Mouse (Mus musculus) olfactory bulb, adult 2 months (tissue): ENCODE measurements around the gene Gad1. TPM values are rescaled to one million over a fixed set of nuclear protein-coding genes. Genes with fewer than 3 reads are reported as not detected.

Experiments
- H3K27ac ChIP-seq: fragments of 200-500 bp; 2 replicates; pipeline ENCODE4 v1.5.1; 2012; ENCODE audit warnings: low read depth, low read length; ENCODE audit not compliant: insufficient read depth
- H3K4me1 ChIP-seq: fragments of 200-500 bp; 2 replicates; pipeline ENCODE4 v1.6.1; 2012; ENCODE audit warnings: low read length; ENCODE audit not compliant: control insufficient read depth, insufficient read depth
- H3K4me3 ChIP-seq: fragments of 200-500 bp; 2 replicates; pipeline ENCODE4 v1.5.1; 2012; ENCODE audit warnings: mild to moderate bottlenecking, low read depth, low read length, moderate library complexity; ENCODE audit not compliant: insufficient read depth
- CTCF ChIP-seq: fragments of 200-500 bp; IDR thresholded peaks from 2 replicates; pipeline ENCODE4 v1.5.1; 2012; ENCODE audit warnings: low read depth, mild to moderate bottlenecking, low read length, moderate library complexity; ENCODE audit not compliant: insufficient read depth
- POLR2A ChIP-seq: fragments of 200-500 bp; IDR thresholded peaks from 2 replicates; pipeline ENCODE4 v1.6.1; 2012; ENCODE audit warnings: mild to moderate bottlenecking, low read depth, low read length, moderate library complexity; ENCODE audit not compliant: insufficient read depth
- WGBS: fragments of 180-500 bp; shearing (Covaris S2); methylation state at CpG from one replicate; pipeline ENCODE4 v1.1.7; 2018; 5-methylcytosine and 5-hydroxymethylcytosine counted together
- polyA plus RNA-seq: library from polyadenylated mRNA; stranded (reverse); fragments of >200 nt; gene quantifications from 2 replicates; pipeline ENCODE4 v1.2.4, GENCODE M21; 2012; ENCODE audit warnings: low replicate concordance; ENCODE audit not compliant: missing spikeins, insufficient read depth, insufficient read length

The Gad1 gene
- polyA plus RNA-seq, 1 experiment = 475 TPM

DNA sequence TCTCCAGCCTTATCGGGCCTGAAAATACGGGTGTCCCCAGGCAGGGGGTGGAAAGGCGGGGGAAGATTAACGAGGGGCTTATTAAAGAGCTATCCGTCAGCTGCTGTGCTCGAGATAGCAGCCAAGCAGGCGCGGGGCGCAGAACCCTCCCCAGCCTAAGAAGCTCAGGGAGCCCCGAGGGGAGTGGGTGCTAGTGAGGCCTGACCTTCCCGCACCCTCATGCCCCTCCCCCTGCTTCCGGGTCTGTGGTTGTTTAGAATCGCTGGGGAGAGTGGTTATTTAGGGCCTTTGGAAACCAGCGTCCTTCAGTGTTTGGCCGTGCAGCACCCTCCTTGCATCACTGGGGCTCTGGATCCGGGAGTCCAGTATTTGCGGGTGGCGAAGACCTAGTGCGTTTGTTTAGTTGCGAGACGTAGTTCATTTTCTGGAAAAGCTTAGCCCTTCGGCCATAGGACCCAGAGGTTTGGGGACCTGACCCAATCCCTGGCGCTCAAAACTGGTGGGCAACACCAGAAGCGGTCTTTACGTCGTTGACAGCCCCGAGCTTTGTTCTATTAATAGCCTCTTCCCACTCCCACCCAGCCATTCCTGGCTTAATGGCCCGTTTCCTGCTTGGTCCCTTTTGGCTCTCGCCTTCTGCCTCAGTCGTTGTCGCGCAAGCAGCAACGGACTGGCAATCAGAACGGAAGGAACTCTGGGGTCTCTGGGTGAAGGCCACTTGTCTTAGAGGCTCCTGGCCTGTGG lies 15.5 kb downstream of the Gad1 start:
- Histone ChIP-seq H3K4me1 (peaks cover 36% of the 10 kb centered on the region), H3K4me3 (peak overlapping the region; percentile 96), H3K27ac (peak overlapping the region; percentile 97)

GRCm38 (mm10) chr2:70571698-70572097 lies 18.8 kb downstream of the Gad1 start:
- H3K27ac ChIP-seq = peak overlapping the region; percentile 41; the same call in 1 of the 2 replicates
- H3K4me3 ChIP-seq = peak overlapping the region; percentile 22
- 16% methylated on average over 4 of the region's 4 CpGs for WGBS
- H3K4me1 ChIP-seq = peaks cover 47% of the 10 kb centered on the region
- TF ChIP-seq POLR2A = no peak
- TF ChIP-seq CTCF = no peak

More for the DNA sequence above, 15.5 kb downstream of the Gad1 start:
- WGBS = 1% methylated on average over 34 of the region's 34 CpGs
- TF ChIP-seq POLR2A (0 out of 2 replicates have a peak, but pooled peaks have one; percentile 12), CTCF (no peak)

- peaks cover 47% of the 10 kb centered on the region for H3K4me1 ChIP-seq
Observed at GRCm38 (mm10) chr2:70572251-70572650, 19.4 kb downstream of the Gad1 start.

GRCm38 (mm10) chr2:70573544-70574210 lies 20.8 kb downstream of the Gad1 start:
- 33% methylated on average over 8 of the region's 8 CpGs for WGBS
- H3K27ac ChIP-seq = no peak overlapping the region; the same call in 1 of the 2 replicates
- peaks cover 36% of the 10 kb centered on the region for H3K4me1 ChIP-seq
- TF ChIP-seq CTCF (no peak), POLR2A (0 out of 2 replicates have a peak, but pooled peaks have one; percentile 23)
- peak overlapping the region; percentile 6; the same call in 1 of the 2 replicates for H3K4me3 ChIP-seq

More at GRCm38 (mm10) chr2:70572251-70572650, 19.4 kb downstream of the Gad1 start:
- TF ChIP-seq CTCF = no peak
- TF ChIP-seq POLR2A = no peak
- peak overlapping the region; percentile 20; the same call in 1 of the 2 replicates for H3K4me3 ChIP-seq
- H3K27ac ChIP-seq = no peak overlapping the region
- WGBS = 25% methylated on average over 9 of the region's 9 CpGs

- WGBS = 71% methylated on average over 6 of the region's 6 CpGs
- TF ChIP-seq CTCF = no peak
- TF ChIP-seq POLR2A = no peak
- H3K4me1 ChIP-seq = peaks cover 16% of the 10 kb centered on the region
- no peak overlapping the region for H3K4me3 ChIP-seq
- H3K27ac ChIP-seq = no peak overlapping the region
Observed at GRCm38 (mm10) chr2:70588200-70588599, 35.3 kb downstream of the Gad1 start.

- WGBS = 28% methylated on average over 6 of the region's 6 CpGs
- Histone ChIP-seq H3K4me1 (peaks cover 25% of the 10 kb centered on the region), H3K4me3 (no peak overlapping the region), H3K27ac (no peak overlapping the region; the same call in 1 of the 2 replicates)
- no peak for TF ChIP-seq POLR2A
- TF ChIP-seq CTCF = no peak
Observed at GRCm38 (mm10) chr2:70592432-70592831, 39.6 kb downstream of the Gad1 start.

DNA sequence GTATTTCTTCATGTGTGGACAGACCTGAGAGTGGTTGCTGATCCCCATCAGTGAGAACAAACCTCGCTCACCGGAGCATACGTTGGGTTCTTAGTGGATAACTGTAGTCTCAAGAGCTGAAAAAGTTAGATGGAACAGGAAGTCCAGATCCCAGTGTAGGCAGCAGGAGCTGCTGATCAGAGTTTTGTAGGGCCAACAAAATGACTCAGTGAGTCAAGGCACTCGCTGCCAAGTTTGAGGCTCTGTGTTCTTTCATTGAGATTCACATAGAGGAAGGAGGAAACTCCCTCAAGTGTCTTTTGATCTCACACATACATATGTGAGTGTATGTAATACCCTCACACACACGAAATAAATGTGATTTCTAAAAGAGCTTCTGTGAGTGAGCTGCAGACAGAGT lies 40.8 kb downstream of the Gad1 start:
- Histone ChIP-seq H3K4me3 (no peak overlapping the region), H3K4me1 (peaks cover 23% of the 10 kb centered on the region), H3K27ac (no peak overlapping the region)
- WGBS = 60% methylated on average over 5 of the region's 5 CpGs
- TF ChIP-seq POLR2A = no peak
- TF ChIP-seq CTCF = no peak

DNA sequence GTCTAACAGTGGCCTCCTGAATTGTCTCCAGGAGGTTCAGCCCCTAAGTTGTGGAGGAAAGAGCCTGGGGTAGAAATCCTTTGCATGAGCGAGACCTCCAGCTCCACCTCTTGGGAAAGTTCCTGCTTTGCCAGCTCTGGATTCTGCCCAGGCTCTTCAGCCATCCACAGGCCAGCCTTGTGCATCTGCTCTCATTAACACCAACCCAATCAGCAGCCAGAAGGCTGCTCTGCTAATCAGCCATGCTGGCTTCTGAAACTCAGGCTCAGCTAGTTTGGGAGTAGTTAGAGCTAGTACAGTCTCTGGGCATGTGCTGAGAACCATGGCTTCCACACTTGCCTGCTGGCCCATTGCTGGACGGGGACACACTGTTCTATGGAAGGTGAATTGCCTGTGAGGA lies 43.0 kb downstream of the Gad1 start:
- no peak overlapping the region for H3K27ac ChIP-seq
- H3K4me1 ChIP-seq = peaks cover 20% of the 10 kb centered on the region
- WGBS = 45% methylated on average over 2 of the region's 2 CpGs
- TF ChIP-seq POLR2A (no peak), CTCF (no peak)
- no peak overlapping the region for H3K4me3 ChIP-seq

DNA sequence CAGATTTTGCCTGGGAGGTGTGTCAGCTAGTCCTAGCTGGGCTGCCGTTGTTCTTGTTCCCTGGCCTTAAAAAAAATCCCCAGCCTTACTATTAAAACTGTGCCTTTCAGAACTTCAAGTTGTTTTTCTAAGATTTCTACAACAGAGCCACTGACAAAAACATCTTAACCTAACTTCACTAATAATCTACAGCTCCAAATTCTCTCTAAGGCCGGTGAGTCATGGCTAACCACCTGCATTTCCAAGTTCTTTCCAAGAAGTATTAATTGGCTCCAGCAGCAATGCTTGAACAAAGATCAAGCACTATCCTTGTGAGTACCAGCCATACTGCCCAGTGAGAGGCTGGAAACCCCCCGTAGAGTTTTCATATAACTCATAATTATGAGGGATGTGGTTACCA lies 56.9 kb downstream of the Gad1 start:
- Histone ChIP-seq H3K4me1 (no peaks in the 10 kb centered on the region), H3K4me3 (no peak overlapping the region), H3K27ac (no peak overlapping the region)
- 34% methylated on average over 3 of the region's 3 CpGs for WGBS
- TF ChIP-seq CTCF = no peak
- no peak for TF ChIP-seq POLR2A
